Mouse (Mus musculus) ZHBTc4 (cell line): ENCODE data around the gene Slc5a7.
A peak's percentile ranks its signal among the peaks of the same experiment; 100 is the strongest.

Experiments
- DNase-seq: peaks from one replicate; pipeline ENCODE4 v3.0.0-alpha.2; 2011; ENCODE audit warnings: low read depth, low spot score

Gene Slc5a7

DNA sequence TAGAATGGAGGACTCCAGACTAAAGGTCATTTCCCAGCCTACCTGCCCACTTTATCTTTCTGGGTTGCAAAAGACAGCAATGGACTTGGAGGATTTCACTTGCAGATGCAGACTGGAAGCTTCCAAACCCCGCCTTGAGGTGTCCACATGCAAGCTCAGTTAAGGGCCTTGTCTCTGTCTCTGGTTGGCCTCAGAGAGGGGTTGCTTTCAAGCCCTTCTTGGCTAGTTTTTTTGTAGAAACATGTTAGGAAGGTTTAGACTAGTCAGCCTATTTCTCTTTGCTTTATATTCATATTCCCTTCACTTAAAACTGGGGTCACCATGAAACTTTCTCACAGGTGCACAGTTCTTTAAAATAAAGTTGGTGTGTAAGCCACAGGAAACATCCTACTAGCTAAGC is at the start of gene Slc5a7:
TSS of gene Slc5a7 (minus strand) at position 101 of the 400 bp plus-strand sequence.
- no peak for DNase-seq

DNA sequence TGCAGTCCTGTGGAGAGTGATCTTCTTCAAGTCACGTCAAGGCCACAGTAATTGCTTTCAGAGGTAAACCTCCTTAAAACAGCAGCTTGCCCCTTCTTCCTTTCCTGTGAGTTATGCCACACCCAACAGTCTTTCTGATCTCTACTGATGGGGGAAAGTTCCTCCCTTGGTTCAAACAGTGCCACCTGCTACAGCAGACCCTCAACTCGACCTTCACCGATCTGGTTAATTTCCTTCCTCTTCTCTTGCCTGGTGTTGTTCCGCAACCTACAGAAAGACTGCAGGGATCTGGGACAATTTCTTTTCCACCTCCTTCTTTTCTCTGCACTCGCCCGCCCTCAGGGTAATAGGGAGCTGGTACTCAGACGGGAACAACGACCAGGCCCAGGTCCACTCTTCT is 48.8 kb upstream of the Slc5a7 start:
- DNase-seq: no peak

DNA sequence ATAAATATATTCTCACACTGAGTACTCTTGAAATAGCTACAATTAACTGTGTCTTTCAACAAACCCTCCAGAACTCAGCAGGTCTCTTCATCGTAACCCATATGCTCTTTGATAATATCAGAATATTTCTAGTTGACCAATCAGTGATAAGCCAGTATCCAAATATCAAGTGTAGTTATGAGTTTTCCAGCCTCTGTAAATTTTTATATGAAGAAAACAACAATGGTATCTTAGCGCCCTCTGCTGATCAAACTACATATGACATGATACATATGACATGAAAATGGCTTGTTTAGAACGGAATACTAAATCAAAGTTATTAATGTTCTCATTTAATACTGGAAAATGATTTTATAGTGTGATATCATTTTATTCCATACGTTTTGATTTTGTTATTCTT is 44.6 kb upstream of the Slc5a7 start:
- peak; percentile 37 for DNase-seq

DNA sequence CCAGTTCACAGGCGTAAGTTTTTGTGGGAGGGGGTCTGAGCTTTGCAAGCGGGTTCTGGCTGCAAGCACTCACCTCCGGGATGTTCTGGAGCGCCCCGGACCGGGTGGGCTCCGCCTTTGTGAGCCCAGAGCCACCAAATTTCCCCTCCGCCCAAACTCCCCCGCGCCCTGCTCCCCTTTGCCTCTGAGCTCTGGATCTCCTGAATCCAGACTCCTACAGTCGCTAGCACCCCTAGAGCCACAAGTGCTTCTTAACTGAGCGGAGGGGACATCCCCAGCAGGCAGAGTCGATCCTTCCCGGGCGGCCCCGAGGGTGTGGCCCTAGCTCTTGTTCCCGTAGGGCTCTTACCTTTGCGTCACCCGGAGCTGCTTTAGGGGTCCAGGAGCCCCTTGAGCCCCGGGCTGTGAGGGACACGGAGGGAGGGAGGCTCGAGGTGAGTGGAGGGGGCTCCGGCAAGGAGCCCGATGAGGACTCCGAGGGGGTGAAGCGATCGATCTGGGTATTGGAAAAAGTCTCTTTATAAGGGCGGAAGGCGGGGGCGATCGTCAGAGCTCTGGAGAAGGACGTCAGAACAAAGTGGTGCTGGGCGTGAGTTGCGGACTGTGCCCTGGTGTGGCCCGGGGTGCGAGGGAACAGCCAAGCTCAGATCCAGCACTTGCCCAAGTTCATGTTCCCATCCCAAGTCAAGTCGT is 456 bp downstream of the Slc5a7 start:
- peak; percentile 34 for DNase-seq

DNA sequence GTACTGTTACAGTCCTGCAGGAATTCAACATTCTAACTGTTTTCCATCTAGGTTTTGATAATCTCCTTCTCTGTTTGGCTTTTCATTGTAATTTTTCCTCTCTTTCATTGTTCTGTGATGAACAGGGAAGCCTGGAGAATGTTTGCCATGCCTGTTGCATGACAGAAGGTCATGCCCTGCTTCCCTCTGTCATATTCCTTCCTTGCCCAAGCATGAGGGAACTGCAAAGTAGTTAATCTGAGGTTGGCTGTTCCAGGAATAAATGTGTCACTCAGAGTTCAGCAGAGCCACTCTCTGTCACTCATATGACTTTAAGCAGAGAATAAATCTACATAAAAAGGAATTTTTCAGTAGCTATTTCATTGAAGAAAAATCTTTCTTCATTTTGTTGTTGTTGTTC is 48.1 kb downstream of the Slc5a7 start:
- no peak for DNase-seq

DNA sequence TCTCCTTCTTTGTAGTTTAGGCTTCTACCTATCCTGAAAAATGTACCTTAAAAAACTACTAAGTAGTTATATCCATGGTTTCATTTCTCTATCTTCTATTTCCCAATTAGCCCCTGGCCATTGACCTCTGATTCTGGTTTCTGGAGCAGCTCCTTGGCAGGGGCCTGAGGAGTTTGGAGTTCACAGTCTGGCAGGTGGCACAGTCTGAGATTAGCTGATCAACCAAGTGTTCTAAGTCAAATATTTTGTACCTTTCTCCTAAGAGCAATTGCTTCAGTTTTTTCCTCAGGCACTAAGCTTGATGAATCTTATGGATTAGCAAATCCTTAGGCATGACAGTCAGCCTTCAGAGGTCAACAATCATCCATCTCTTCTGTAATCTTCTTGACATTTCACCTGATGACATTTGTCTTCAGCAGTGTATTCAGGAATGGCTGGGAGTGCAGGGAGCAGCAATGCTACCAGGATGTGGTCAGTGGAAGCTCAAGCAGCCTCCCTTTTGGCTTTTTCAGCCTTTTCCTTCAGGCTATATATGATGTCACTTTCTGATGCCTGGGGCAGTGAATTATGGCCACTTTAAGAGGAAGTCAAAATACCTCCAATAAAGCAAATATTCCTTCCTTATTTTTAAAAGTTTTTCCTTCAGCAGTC is 55.1 kb downstream of the Slc5a7 start:
- no peak for DNase-seq

DNA sequence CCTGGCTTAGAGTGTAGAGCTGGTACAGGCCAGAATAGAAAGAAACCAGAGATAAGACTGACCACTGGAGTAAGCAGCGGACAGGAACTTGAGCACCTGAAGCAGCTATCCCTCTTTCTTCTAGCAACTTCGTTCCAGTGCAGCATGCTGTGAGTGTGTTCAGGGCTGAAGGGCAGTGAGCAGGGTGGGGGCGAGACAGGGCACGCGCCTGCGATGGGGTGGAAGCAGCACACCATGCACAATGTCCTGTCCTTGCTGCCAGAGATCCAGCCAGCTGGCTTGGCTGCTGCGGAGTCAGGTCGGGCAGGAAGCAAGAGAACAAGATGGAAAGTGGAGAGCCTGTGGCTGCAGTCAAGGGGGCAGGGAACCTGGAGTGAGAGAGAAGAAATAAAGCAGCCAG is 59.4 kb downstream of the Slc5a7 start:
- DNase-seq: no peak
